Mouse (Mus musculus): ENCODE data around the gene Mrpl23.

Gene Mrpl23

DNA sequence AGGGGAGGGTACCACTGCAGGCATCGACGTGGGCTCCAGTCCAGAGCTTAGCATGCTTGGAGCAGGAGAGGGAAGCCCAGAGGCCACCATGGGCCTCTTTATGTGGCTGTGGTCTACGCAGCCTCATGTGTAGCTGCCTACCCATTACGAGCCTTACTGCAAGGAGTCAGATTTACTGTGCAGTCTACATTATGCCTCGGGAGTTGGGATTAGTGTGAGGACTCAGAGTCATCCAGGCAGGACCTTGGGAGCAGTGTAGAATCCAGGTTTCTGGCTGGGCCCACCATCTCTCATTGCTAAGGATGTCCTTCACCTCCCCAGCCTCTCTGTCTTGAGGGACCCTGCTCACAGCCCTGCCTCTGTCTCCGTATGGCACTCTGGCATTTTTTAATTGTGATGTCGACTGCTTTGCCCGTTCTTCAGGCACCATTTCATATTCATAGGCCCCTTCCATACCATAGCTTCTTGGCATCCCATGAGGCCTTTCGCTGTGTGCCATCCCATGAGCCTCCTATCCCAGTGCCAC is 42.4 kb downstream of the Mrpl23 start:
- Histone ChIP-seq H3K4me3 (replicated peaks; ENCODE audit: low read length) (no peak overlapping the region), H3K36me3 (ENCODE audit: insufficient read depth, low read length) (no peaks in the 10 kb centered on the region), H3K27me3 (ENCODE audit: insufficient read depth, low read length) (peaks cover 35% of the 10 kb centered on the region; the same call in 1 of the 2 replicates)

GRCm38 (mm10) chr7:142575491-142575890 is 43.0 kb downstream of the Mrpl23 start:
- no peaks in the 10 kb centered on the region for H3K36me3 ChIP-seq (ENCODE audit: insufficient read depth, low read length)
- H3K9me3 ChIP-seq (ENCODE audit: low read length): peaks cover 43% of the 10 kb centered on the region
- TF ChIP-seq POU5F1 (IDR thresholded peaks at IDR 0.05; ENCODE audit: borderline replicate concordance, low read length): no peak
- peaks cover 33% of the 10 kb centered on the region for H3K4me1 ChIP-seq (replicated peaks; ENCODE audit: low read depth, low read length)
- H3K4me3 ChIP-seq (replicated peaks; ENCODE audit: low read length): no peak overlapping the region
- peaks cover 30% of the 10 kb centered on the region; the same call in 1 of the 2 replicates for H3K27me3 ChIP-seq (ENCODE audit: insufficient read depth, low read length)

More for the DNA sequence above, 42.4 kb downstream of the Mrpl23 start:
- Histone ChIP-seq H3K9me3 (ENCODE audit: low read length) (peaks cover 37% of the 10 kb centered on the region), H3K4me1 (replicated peaks; ENCODE audit: low read depth, low read length) (peaks cover 36% of the 10 kb centered on the region)
- TF ChIP-seq NANOG (IDR thresholded peaks at IDR 0.05; ENCODE audit: borderline replicate concordance, low read length): no peak
- no peak for TF ChIP-seq CTCF (conservative IDR thresholded peaks at IDR 0.05; ENCODE audit: low read length)
- TF ChIP-seq POU5F1 (IDR thresholded peaks at IDR 0.05; ENCODE audit: borderline replicate concordance, low read length): no peak

DNA sequence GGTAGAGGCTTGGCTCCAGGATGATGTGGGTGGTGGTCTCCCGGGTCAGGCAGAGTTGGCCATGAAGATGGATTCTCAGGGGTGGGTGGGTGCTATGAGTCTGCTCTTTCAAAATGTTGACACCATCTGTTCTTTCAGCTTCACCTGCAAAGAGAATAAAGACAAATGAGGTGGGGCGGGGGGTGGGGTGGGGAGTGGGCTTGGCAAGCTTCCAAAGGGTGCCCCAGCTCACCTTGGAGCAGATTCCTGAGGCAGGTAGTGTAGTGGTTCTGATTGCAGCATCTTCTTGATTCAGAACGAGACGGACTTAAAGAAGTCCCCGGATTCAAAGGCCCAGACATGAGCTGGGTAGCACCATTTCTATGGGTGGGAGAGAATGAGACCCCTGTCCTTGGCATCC is 43.5 kb downstream of the Mrpl23 start:
- H3K4me1 ChIP-seq (replicated peaks; ENCODE audit: low read depth, low read length): peaks cover 31% of the 10 kb centered on the region
- H3K4me3 ChIP-seq (replicated peaks; ENCODE audit: low read length): no peak overlapping the region
- H3K9me3 ChIP-seq (ENCODE audit: low read length): peaks cover 47% of the 10 kb centered on the region
- no peaks in the 10 kb centered on the region for H3K36me3 ChIP-seq (ENCODE audit: insufficient read depth, low read length)
- peaks cover 27% of the 10 kb centered on the region; the same call in 1 of the 2 replicates for H3K27me3 ChIP-seq (ENCODE audit: insufficient read depth, low read length)
- TF ChIP-seq CTCF (conservative IDR thresholded peaks at IDR 0.05; ENCODE audit: low read length) (no peak), POU5F1 (IDR thresholded peaks at IDR 0.05; ENCODE audit: borderline replicate concordance, low read length) (no peak), NANOG (IDR thresholded peaks at IDR 0.05; ENCODE audit: borderline replicate concordance, low read length) (no peak)

GRCm38 (mm10) chr7:142576472-142577326 is 44.2 kb downstream of the Mrpl23 start:
- Histone ChIP-seq H3K4me1 (replicated peaks; ENCODE audit: low read depth, low read length) (peaks cover 23% of the 10 kb centered on the region), H3K4me3 (replicated peaks; ENCODE audit: low read length) (no peak overlapping the region), H3K27me3 (ENCODE audit: insufficient read depth, low read length) (peaks cover 23% of the 10 kb centered on the region; the same call in 1 of the 2 replicates), H3K36me3 (ENCODE audit: insufficient read depth, low read length) (no peaks in the 10 kb centered on the region), H3K9me3 (ENCODE audit: low read length) (peaks cover 55% of the 10 kb centered on the region)
- TF ChIP-seq NANOG (IDR thresholded peaks at IDR 0.05; ENCODE audit: borderline replicate concordance, low read length) (no peak), POU5F1 (IDR thresholded peaks at IDR 0.05; ENCODE audit: borderline replicate concordance, low read length) (no peak), CTCF (conservative IDR thresholded peaks at IDR 0.05; ENCODE audit: low read length) (no peak)

DNA sequence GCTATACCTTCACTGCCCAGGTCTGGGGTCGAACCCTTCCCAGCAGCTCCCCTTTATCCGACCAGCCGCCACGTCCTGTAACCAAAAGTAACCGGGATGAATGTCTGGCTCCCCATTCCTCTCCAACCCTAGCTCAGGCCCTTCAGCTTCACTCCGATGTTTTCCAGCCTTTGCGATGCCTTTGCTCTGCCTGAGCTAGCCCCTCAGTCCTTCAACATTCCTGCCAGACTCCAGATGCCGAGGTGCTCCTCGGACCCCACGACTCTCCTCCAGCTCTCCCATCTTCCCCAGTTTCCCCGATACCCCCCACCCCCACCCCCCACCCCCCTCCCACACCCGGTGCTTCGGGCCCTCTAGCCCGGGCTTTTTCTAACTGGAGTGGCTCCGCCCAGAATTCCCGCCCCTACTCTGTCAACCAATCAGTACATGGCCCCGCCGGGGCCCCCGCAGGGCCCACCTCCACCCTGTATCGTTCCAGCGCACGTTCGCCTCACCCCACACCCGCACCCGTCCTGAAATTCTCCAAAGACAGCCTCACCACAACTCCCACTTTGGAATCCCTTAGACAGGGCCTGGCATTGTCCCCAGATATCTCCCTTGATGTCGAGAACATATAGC is 45.4 kb downstream of the Mrpl23 start:
- TF ChIP-seq CTCF (conservative IDR thresholded peaks at IDR 0.05; ENCODE audit: low read length) (no peak), NANOG (IDR thresholded peaks at IDR 0.05; ENCODE audit: borderline replicate concordance, low read length) (no peak), POU5F1 (IDR thresholded peaks at IDR 0.05; ENCODE audit: borderline replicate concordance, low read length) (no peak)
- H3K4me1 ChIP-seq (replicated peaks; ENCODE audit: low read depth, low read length): peaks cover 12% of the 10 kb centered on the region
- H3K4me3 ChIP-seq (replicated peaks; ENCODE audit: low read length): no peak overlapping the region

GRCm38 (mm10) chr7:142579069-142579468 is 46.6 kb downstream of the Mrpl23 start:
- TF ChIP-seq POU5F1 (IDR thresholded peaks at IDR 0.05; ENCODE audit: borderline replicate concordance, low read length) (no peak), NANOG (IDR thresholded peaks at IDR 0.05; ENCODE audit: borderline replicate concordance, low read length) (no peak), CTCF (conservative IDR thresholded peaks at IDR 0.05; ENCODE audit: low read length) (no peak)
- Histone ChIP-seq H3K36me3 (ENCODE audit: insufficient read depth, low read length) (no peaks in the 10 kb centered on the region), H3K27me3 (ENCODE audit: insufficient read depth, low read length) (peaks cover 11% of the 10 kb centered on the region; the same call in 1 of the 2 replicates), H3K9me3 (ENCODE audit: low read length) (peaks cover 78% of the 10 kb centered on the region), H3K4me1 (replicated peaks; ENCODE audit: low read depth, low read length) (peaks cover under 1% of the 10 kb centered on the region; the same call in 1 of the 2 replicates), H3K4me3 (replicated peaks; ENCODE audit: low read length) (no peak overlapping the region)

More for the DNA sequence above, 45.4 kb downstream of the Mrpl23 start:
- no peaks in the 10 kb centered on the region for H3K36me3 ChIP-seq (ENCODE audit: insufficient read depth, low read length)
- peaks cover 67% of the 10 kb centered on the region for H3K9me3 ChIP-seq (ENCODE audit: low read length)
- peaks cover 19% of the 10 kb centered on the region; the same call in 1 of the 2 replicates for H3K27me3 ChIP-seq (ENCODE audit: insufficient read depth, low read length)

GRCm38 (mm10) chr7:142580121-142580879 is 47.8 kb downstream of the Mrpl23 start:
- H3K36me3 ChIP-seq (ENCODE audit: insufficient read depth, low read length): no peaks in the 10 kb centered on the region
- peaks cover 90% of the 10 kb centered on the region for H3K9me3 ChIP-seq (ENCODE audit: low read length)
- TF ChIP-seq NANOG (IDR thresholded peaks at IDR 0.05; ENCODE audit: borderline replicate concordance, low read length): no peak
- TF ChIP-seq POU5F1 (IDR thresholded peaks at IDR 0.05; ENCODE audit: borderline replicate concordance, low read length): no peak
- no peak for TF ChIP-seq CTCF (conservative IDR thresholded peaks at IDR 0.05; ENCODE audit: low read length)
- no peaks in the 10 kb centered on the region for H3K4me1 ChIP-seq (replicated peaks; ENCODE audit: low read depth, low read length)
- peaks cover 3% of the 10 kb centered on the region; the same call in 1 of the 2 replicates for H3K27me3 ChIP-seq (ENCODE audit: insufficient read depth, low read length)
- H3K4me3 ChIP-seq (replicated peaks; ENCODE audit: low read length): 0 out of 2 replicates have a peak overlapping the region, but pooled peaks have one; percentile 32

All from E14TG2a.4 (cell line).